In the genomic region with DNA sequence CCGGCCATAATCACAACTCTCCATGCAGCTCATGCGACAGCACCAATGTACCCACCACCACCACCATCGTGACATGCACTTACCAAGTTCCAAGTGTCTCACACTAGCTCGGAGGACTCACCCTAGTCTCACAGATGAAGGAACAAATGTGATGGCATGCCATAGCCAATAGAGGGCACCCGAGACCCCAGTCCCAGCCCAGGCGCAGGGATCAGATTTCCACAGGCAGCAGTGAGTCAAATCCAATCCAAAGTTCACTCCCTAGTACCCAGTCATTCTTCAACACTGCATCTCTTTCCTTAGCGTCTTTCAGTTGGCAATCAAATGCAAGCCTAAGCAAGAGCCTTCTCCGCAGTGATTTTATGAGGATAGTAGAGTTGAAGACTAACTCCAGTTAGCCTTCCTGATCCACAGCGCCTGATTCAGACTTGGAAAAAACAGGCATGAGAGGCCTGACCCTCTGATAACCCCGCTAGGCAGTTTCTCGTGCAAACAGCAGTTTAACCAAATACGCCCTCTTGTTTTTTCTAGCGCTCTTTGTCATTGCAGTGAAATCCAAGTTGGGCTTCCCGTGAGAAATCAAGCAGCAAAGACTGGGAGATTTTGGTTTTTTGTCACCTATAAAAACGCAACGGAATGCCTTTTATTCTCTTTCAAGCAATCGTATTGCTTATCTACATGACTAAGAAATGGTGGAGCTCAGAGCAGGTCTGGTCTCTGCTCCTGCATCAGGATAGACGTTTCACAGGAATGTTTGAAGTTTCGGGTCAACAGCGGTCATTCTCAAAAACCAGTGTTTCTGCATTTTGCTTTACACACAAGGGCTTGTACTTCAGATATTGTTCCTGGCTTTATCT, we compare ENCODE assay signal across 8 mouse cellular contexts. TPM values are rescaled to one million over a fixed set of nuclear protein-coding genes. Genes with fewer than 3 reads are reported as not detected.
DNase-seq lines count a peak whose midpoint lies in the region; ATAC-seq and TF ChIP-seq lines count a peak whose summit lies in the region.

No protein-coding gene starts in this region.

- peak; percentile 80 for TF ChIP-seq CTCF in liver, embryonic 14.5 days (IDR thresholded peaks at IDR 0.05; ENCODE audit: low read depth)

- peak overlapping the region; percentile 43 for H3K27ac ChIP-seq in intestine, embryonic 14.5 days (ENCODE audit: low read depth)
- no peak overlapping the region; the same call in 1 of the 2 replicates for H3K27ac ChIP-seq in liver, embryonic 14.5 days
- no peak overlapping the region for H3K27ac ChIP-seq in neural tube, embryonic 11.5 days (ENCODE audit: low read depth, low read length)

- peak overlapping the region; percentile 37 for H3K4me2 ChIP-seq in intestine, embryonic 14.5 days (ENCODE audit: low read length)
- H3K4me2 ChIP-seq in liver, embryonic 14.5 days (ENCODE audit: low read depth) = peak overlapping the region; percentile 43
- H3K4me2 ChIP-seq in neural tube, embryonic 11.5 days (ENCODE audit: low read depth) = no peak overlapping the region

- no peak overlapping the region for H3K4me3 ChIP-seq in intestine, embryonic 14.5 days (ENCODE audit: low read depth, low read length)
- H3K4me3 ChIP-seq in liver, embryonic 14.5 days (ENCODE audit: insufficient read depth in 1 of 2, low read depth in 2 of 2, low read length in 2 of 2) = peak overlapping the region in 1 of 2 experiments; percentile 44; a peak in 2 of 4 replicates
- no peak overlapping the region for H3K4me3 ChIP-seq in neural tube, embryonic 11.5 days (ENCODE audit: low read depth, low read length)

- DNase-seq in right cerebral cortex, adult 18-20 months = peak; percentile 9
- no peak for DNase-seq in right cerebral cortex, postnatal 36 days (ENCODE audit: low spot score in 2 of 2)
- DNase-seq in adrenal gland, postnatal 14 days = peak; percentile 75
- peak; percentile 71 for DNase-seq in forelimb bud, embryonic 11.5 days (ENCODE audit: low read depth, low spot score)
- DNase-seq in intestine, embryonic 14.5 days (ENCODE audit: low spot score) = peak; percentile 81
- no peak for DNase-seq in liver, embryonic 14.5 days (ENCODE audit: low read depth in 3 of 3, low spot score in 3 of 3)
- peak; percentile 65 for DNase-seq in neural tube, embryonic 11.5 days (ENCODE audit: low spot score)
- no peak for DNase-seq in layer of hippocampus, adult 8-10 months (ENCODE audit: low spot score in 2 of 2)

- peak; percentile 80 for ATAC-seq in intestine, embryonic 14.5 days (replicated peaks; ENCODE audit: low FRiP score, low TSS enrichment, low read depth)
- peak; percentile 47; the same call in 1 of the 2 replicates for ATAC-seq in liver, embryonic 14.5 days (ENCODE audit: insufficient read depth)
- ATAC-seq in neural tube, embryonic 11.5 days (ENCODE audit: insufficient read depth, low FRiP score, low TSS enrichment) = peak; percentile 38; the same call in 1 of the 2 replicates

- no peaks in the 10 kb centered on the region for H3K36me3 ChIP-seq in intestine, embryonic 14.5 days (ENCODE audit: control insufficient read depth, insufficient read depth, low read length)
- H3K36me3 ChIP-seq in liver, embryonic 14.5 days (replicated peaks; ENCODE audit: control insufficient read depth, insufficient read depth, low read depth) = no peaks in the 10 kb centered on the region
- H3K36me3 ChIP-seq in neural tube, embryonic 11.5 days (ENCODE audit: control insufficient read depth, insufficient read depth, low read length) = no peaks in the 10 kb centered on the region

- H3K27me3 ChIP-seq in intestine, embryonic 14.5 days (replicated peaks; ENCODE audit: control insufficient read depth, insufficient read depth, low read length) = no peaks in the 10 kb centered on the region
- no peaks in the 10 kb centered on the region for H3K27me3 ChIP-seq in liver, embryonic 14.5 days (ENCODE audit: control insufficient read depth, insufficient read depth, low read length)
- H3K27me3 ChIP-seq in neural tube, embryonic 11.5 days (ENCODE audit: control insufficient read depth, insufficient read depth, low read length) = no peaks in the 10 kb centered on the region

- H3K4me1 ChIP-seq in intestine, embryonic 14.5 days (replicated peaks; ENCODE audit: control insufficient read depth, insufficient read depth, low read length) = no peaks in the 10 kb centered on the region; the same call in 1 of the 2 replicates
- H3K4me1 ChIP-seq in liver, embryonic 14.5 days (replicated peaks; ENCODE audit: control insufficient read depth in 2 of 2, insufficient read depth in 2 of 2, low read length in 1 of 2) = peaks cover 0 to 16% of the 10 kb centered on the region in 2 experiments; a peak in 3 of 4 replicates
- 0 out of 2 replicates have a peak, but pooled peaks cover 2% of the 10 kb centered on the region for H3K4me1 ChIP-seq in neural tube, embryonic 11.5 days (ENCODE audit: control insufficient read depth, insufficient read depth, low read length)

- H3K9ac ChIP-seq in intestine, embryonic 14.5 days (ENCODE audit: low read length) = no peak overlapping the region
- no peak overlapping the region for H3K9ac ChIP-seq in liver, embryonic 14.5 days (replicated peaks)
- H3K9ac ChIP-seq in neural tube, embryonic 11.5 days (ENCODE audit: low read length) = no peak overlapping the region

- H3K9me3 ChIP-seq in intestine, embryonic 14.5 days (ENCODE audit: control insufficient read depth, low read length) = no peaks in the 10 kb centered on the region
- no peaks in the 10 kb centered on the region for H3K9me3 ChIP-seq in liver, embryonic 14.5 days (ENCODE audit: control insufficient read depth, low read length)
- no peaks in the 10 kb centered on the region for H3K9me3 ChIP-seq in neural tube, embryonic 11.5 days (ENCODE audit: control insufficient read depth, low read length)

- no peak for TF ChIP-seq EP300 in liver, embryonic 14.5 days (IDR thresholded peaks at IDR 0.05; ENCODE audit: low read depth)

- 16% methylated on average over 20 of the region's 20 CpGs for WGBS in intestine, embryonic 14.5 days
- 30% methylated on average over 20 of the region's 20 CpGs for WGBS in liver, embryonic 14.5 days (ENCODE audit: insufficient replicate concordance)
- WGBS in neural tube, embryonic 11.5 days = 24% methylated on average over 20 of the region's 20 CpGs

RNA-seq across cellular contexts. Expression of gene Mtap, which starts 8.6 kb away (rescaled TPM):
- 30.8 and 34.2 TPM in 2 replicates for total RNA-seq in adrenal gland, postnatal 14 days (2021)
- polyA plus RNA-seq in intestine, embryonic 14.5 days (2014; fragmentation: Nextera tagmentation; extraction: Ambion mirVana) = 69.7 and 79.9 TPM in 2 replicates
- 6.2 and 9.8 TPM in 2 replicates for polyA plus RNA-seq in liver, embryonic 14.5 days (2012; rRNA removed)
- polyA plus RNA-seq in liver, embryonic 14.5 days (2014; fragmentation: Nextera tagmentation; extraction: Ambion mirVana) = 20.4 and 22.0 TPM in 2 replicates
- polyA plus RNA-seq in neural tube, embryonic 11.5 days (2014; fragmentation: Nextera tagmentation; extraction: Ambion mirVana) = 82.3 and 82.8 TPM in 2 replicates
- total RNA-seq in layer of hippocampus, adult 8-10 months (2022) = 10 to 100 TPM; 10.4 to 11.9 (median 11.0) TPM

Comparison
In these comparisons a context has a peak if more than half of its experiments do, and no peak if none do; other contexts are left out.
1. DNase-seq: peak in right cerebral cortex, adult 18-20 months (single experiment), adrenal gland, postnatal 14 days (single experiment), forelimb bud, embryonic 11.5 days (single experiment), intestine, embryonic 14.5 days (single experiment) and neural tube, embryonic 11.5 days (single experiment); none in right cerebral cortex, postnatal 36 days (0 of 2), liver, embryonic 14.5 days (0 of 3) and layer of hippocampus, adult 8-10 months (0 of 2).
2. Peak in every context shown above with its lines, with median percentiles within 50 percentile points of each other: ATAC-seq.